Mouse (Mus musculus) heart, embryonic 12.5 days (tissue): ENCODE results near the gene Perp. TPM values are rescaled to one million over a fixed set of nuclear protein-coding genes. Genes with fewer than 3 reads are reported as not detected.

Experiments
- ATAC-seq: fragments of 200-750 bp; cut with Nextera tagmentation; 2 replicates; pipeline ENCODE4 v1.8.0; 2017; ENCODE audit warnings: moderate TSS enrichment, moderate library complexity; ENCODE audit not compliant: insufficient number of reproducible peaks, low FRiP score
- H3K27ac ChIP-seq: fragments of 300-500 bp; sonication (generic); 2 replicates; pipeline ENCODE4 v1.5.1; 2016; ENCODE audit warnings: mild to moderate bottlenecking, moderate library complexity; ENCODE audit not compliant: poor library complexity, severe bottlenecking
- H3K27me3 ChIP-seq: fragments of 300-500 bp; sonication (generic); replicated peaks from 2 replicates; pipeline ENCODE4 v1.6.1; 2016; ENCODE audit warnings: mild to moderate bottlenecking, moderate library complexity
- H3K36me3 ChIP-seq: fragments of 300-500 bp; sonication (generic); 2 replicates; pipeline ENCODE4 v1.6.1; 2016; ENCODE audit warnings: mild to moderate bottlenecking, moderate library complexity
- H3K4me1 ChIP-seq: fragments of 300-500 bp; sonication (generic); replicated peaks from 2 replicates; pipeline ENCODE4 v1.6.1; 2016; ENCODE audit warnings: mild to moderate bottlenecking
- H3K4me2 ChIP-seq: fragments of 300-500 bp; sonication (generic); 2 replicates; pipeline ENCODE4 v1.6.1; 2016; ENCODE audit warnings: mild to moderate bottlenecking, moderate library complexity
- H3K4me3 ChIP-seq: fragments of 300-500 bp; sonication (generic); 2 replicates; pipeline ENCODE4 v1.5.1; 2016; ENCODE audit warnings: mild to moderate bottlenecking
- H3K9ac ChIP-seq: fragments of 300-500 bp; sonication (generic); 2 replicates; pipeline ENCODE4 v1.6.1; 2016; ENCODE audit warnings: mild to moderate bottlenecking, moderate library complexity
- H3K9me3 ChIP-seq: fragments of 300-500 bp; sonication (generic); replicated peaks from 2 replicates; pipeline ENCODE4 v1.6.1; 2016; ENCODE audit warnings: mild to moderate bottlenecking, moderate library complexity
- WGBS: fragments of 180-500 bp; shearing (Covaris S2); methylation state at CpG from one replicate; pipeline ENCODE4 v1.1.7; 2016; 5-methylcytosine and 5-hydroxymethylcytosine counted together
- polyA plus RNA-seq: library from polyadenylated mRNA; unstranded; fragments of >200 nt; fragmentation: Nextera tagmentation; extraction: Ambion mirVana; gene quantifications from 2 replicates; pipeline ENCODE4 v1.2.1, GENCODE M21; 2016

Perp gene
- polyA plus RNA-seq, 1 experiment from 2014 or later = 106 TPM

GRCm38 (mm10) chr10:18840736-18841135 lies 4.1 kb upstream of the Perp start:
- no peak overlapping the region for H3K27ac ChIP-seq
- H3K4me2 ChIP-seq = no peak overlapping the region
- H3K9ac ChIP-seq = no peak overlapping the region
- no peaks in the 10 kb centered on the region for H3K36me3 ChIP-seq
- WGBS = 64% methylated on average over 4 of the region's 4 CpGs
- no peak overlapping the region for H3K4me3 ChIP-seq
- H3K27me3 ChIP-seq = peaks cover 12% of the 10 kb centered on the region
- no peaks in the 10 kb centered on the region for H3K9me3 ChIP-seq
- ATAC-seq = no peak
- H3K4me1 ChIP-seq = peaks cover 13% of the 10 kb centered on the region

- Histone ChIP-seq H3K27me3 (peaks cover 12% of the 10 kb centered on the region), H3K9ac (peak overlapping the region; percentile 75), H3K9me3 (no peaks in the 10 kb centered on the region), H3K4me1 (peaks cover 23% of the 10 kb centered on the region), H3K4me2 (peak overlapping the region; percentile 77), H3K27ac (peak overlapping the region; percentile 22), H3K36me3 (no peaks in the 10 kb centered on the region), H3K4me3 (peak overlapping the region; percentile 65)
- no peak; the same call in 1 of the 2 replicates for ATAC-seq
- 5% methylated on average over 18 of the region's 18 CpGs for WGBS
These were observed 455 bp downstream of the Perp start for GRCm38 (mm10) chr10:18845287-18845662.

DNA sequence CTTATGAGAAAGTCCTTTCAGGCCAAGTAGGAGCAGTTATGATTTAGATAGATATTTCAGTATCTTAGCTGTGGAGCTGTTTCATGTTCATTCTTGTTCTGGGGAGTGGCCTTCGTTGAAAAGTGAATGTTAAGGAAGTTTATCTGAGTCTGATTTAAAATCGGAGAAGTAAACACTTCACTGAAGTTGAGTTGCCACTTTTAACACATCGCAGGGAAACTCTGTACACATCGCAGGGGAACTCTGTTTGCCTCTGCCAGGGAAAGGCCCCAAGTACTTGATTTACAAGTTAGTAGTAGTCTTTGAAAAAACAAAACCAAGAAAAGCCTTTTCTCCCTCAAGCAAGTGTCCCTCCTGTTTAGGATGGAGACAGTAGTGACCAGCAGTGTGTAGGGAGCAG lies 891 bp downstream of the Perp start:
- Histone ChIP-seq H3K9ac (peak overlapping the region; percentile 64; the same call in 1 of the 2 replicates), H3K4me3 (peak overlapping the region; percentile 65), H3K36me3 (no peaks in the 10 kb centered on the region), H3K9me3 (no peaks in the 10 kb centered on the region), H3K4me2 (peak overlapping the region; percentile 65), H3K27me3 (peaks cover 12% of the 10 kb centered on the region), H3K27ac (peak overlapping the region; percentile 67), H3K4me1 (peaks cover 23% of the 10 kb centered on the region)
- WGBS = 31% methylated on average over 4 of the region's 4 CpGs
- no peak for ATAC-seq

- Histone ChIP-seq H3K27me3 (peaks cover 12% of the 10 kb centered on the region), H3K36me3 (no peaks in the 10 kb centered on the region), H3K4me3 (peak overlapping the region; percentile 65), H3K9ac (0 out of 2 replicates have a peak overlapping the region, but pooled peaks have one; percentile 64), H3K27ac (peak overlapping the region; percentile 67), H3K9me3 (no peaks in the 10 kb centered on the region), H3K4me2 (peak overlapping the region; percentile 65), H3K4me1 (peaks cover 23% of the 10 kb centered on the region)
- 68% methylated on average over 8 of the region's 8 CpGs for WGBS
- no peak for ATAC-seq
These were observed 1.8 kb downstream of the Perp start for GRCm38 (mm10) chr10:18846474-18847264.

DNA sequence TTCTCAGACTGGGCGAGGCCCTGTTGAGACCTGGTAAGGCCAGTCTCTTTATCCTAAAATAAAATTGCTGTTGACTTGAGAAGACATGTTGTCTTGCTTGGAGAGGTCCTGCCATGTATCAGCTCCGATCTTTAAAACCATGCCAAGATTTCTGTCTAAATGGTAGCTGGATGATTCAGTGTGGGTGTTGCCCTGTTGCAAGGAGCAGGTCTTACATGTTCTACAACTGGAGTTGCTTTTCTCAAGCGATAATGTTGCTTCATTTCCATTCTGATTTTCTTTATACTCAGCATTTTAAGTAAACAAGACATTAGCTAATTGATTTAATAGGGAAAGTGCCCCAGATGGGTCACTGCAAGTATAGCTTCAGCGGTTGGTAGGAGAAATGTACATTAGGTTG lies 5.4 kb downstream of the Perp start:
- Histone ChIP-seq H3K9me3 (no peaks in the 10 kb centered on the region), H3K4me3 (no peak overlapping the region), H3K4me2 (no peak overlapping the region), H3K36me3 (peaks cover under 1% of the 10 kb centered on the region; the same call in 1 of the 2 replicates), H3K4me1 (peaks cover 22% of the 10 kb centered on the region), H3K27ac (no peak overlapping the region), H3K9ac (no peak overlapping the region), H3K27me3 (no peaks in the 10 kb centered on the region)
- WGBS = 86% methylated on average over 4 of the region's 4 CpGs
- no peak for ATAC-seq

GRCm38 (mm10) chr10:18853417-18853816 lies 8.6 kb downstream of the Perp start:
- Histone ChIP-seq H3K27ac (no peak overlapping the region), H3K9ac (no peak overlapping the region), H3K27me3 (no peaks in the 10 kb centered on the region), H3K4me2 (no peak overlapping the region), H3K9me3 (no peaks in the 10 kb centered on the region), H3K4me3 (no peak overlapping the region), H3K4me1 (peaks cover 3% of the 10 kb centered on the region), H3K36me3 (peaks cover 7% of the 10 kb centered on the region)
- ATAC-seq = no peak
- 68% methylated on average over 7 of the region's 7 CpGs for WGBS

DNA sequence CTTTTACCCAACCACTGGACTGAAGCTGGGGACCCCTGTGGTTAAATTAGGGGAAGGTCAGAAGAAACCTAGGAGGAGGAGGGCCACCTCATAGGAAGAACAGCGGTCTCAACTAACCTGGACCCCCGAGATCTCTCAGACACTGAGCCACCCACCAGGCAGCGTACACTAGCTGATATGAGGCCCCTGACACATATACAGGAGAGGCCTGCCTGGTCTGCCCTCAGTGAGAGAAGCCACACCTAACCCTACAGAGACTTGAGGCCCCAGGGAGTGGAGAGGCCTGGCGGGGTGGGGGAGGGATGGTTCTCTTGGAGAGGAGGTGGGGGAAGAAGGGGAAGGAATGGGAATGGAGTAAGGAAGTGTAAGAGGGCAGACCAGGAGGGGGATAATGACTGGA lies 12.4 kb downstream of the Perp start:
- ATAC-seq = no peak
- whole genome bisulfite sequencing = 58% methylated on average over 4 of the region's 4 CpGs

GRCm38 (mm10) chr10:18859632-18860031 lies 14.8 kb downstream of the Perp start:
- H3K4me3 ChIP-seq = no peak overlapping the region
- peaks cover 18% of the 10 kb centered on the region for H3K4me1 ChIP-seq
- no peaks in the 10 kb centered on the region for H3K27me3 ChIP-seq
- no peak overlapping the region for H3K27ac ChIP-seq
- H3K4me2 ChIP-seq = no peak overlapping the region
- no peaks in the 10 kb centered on the region for H3K9me3 ChIP-seq
- whole genome bisulfite sequencing = 44% methylated on average over 3 of the region's 3 CpGs
- peak; percentile 71; the same call in 1 of the 2 replicates for ATAC-seq
- no peak overlapping the region for H3K9ac ChIP-seq
- H3K36me3 ChIP-seq = peaks cover 7% of the 10 kb centered on the region

More for the DNA sequence above, 12.4 kb downstream of the Perp start:
- peaks cover 7% of the 10 kb centered on the region for H3K36me3 ChIP-seq
- H3K27me3 ChIP-seq = no peaks in the 10 kb centered on the region
- H3K9ac ChIP-seq = no peak overlapping the region
- no peak overlapping the region for H3K4me3 ChIP-seq
- no peak overlapping the region for H3K4me2 ChIP-seq
- peaks cover 15% of the 10 kb centered on the region for H3K4me1 ChIP-seq
- no peak overlapping the region for H3K27ac ChIP-seq
- H3K9me3 ChIP-seq = no peaks in the 10 kb centered on the region

GRCm38 (mm10) chr10:18860119-18860824 lies 15.5 kb downstream of the Perp start:
- no peak overlapping the region for H3K4me3 ChIP-seq
- WGBS = 26% methylated on average over 5 of the region's 5 CpGs
- H3K4me2 ChIP-seq = no peak overlapping the region
- no peak overlapping the region for H3K27ac ChIP-seq
- H3K9me3 ChIP-seq = no peaks in the 10 kb centered on the region
- no peak for ATAC-seq
- no peaks in the 10 kb centered on the region for H3K27me3 ChIP-seq
- peaks cover 18% of the 10 kb centered on the region for H3K4me1 ChIP-seq
- no peak overlapping the region for H3K9ac ChIP-seq
- H3K36me3 ChIP-seq = peaks cover 5% of the 10 kb centered on the region

- H3K27ac ChIP-seq = no peak overlapping the region
- no peaks in the 10 kb centered on the region; the same call in 1 of the 2 replicates for H3K36me3 ChIP-seq
- H3K27me3 ChIP-seq = no peaks in the 10 kb centered on the region
- 79% methylated on average over 11 of the region's 11 CpGs for WGBS
- ATAC-seq = no peak
- H3K4me3 ChIP-seq = no peak overlapping the region
- no peak overlapping the region for H3K9ac ChIP-seq
- peaks cover 18% of the 10 kb centered on the region for H3K4me1 ChIP-seq
- no peak overlapping the region for H3K4me2 ChIP-seq
- H3K9me3 ChIP-seq = no peaks in the 10 kb centered on the region
These were observed 16.0 kb downstream of the Perp start for GRCm38 (mm10) chr10:18860831-18861230.

DNA sequence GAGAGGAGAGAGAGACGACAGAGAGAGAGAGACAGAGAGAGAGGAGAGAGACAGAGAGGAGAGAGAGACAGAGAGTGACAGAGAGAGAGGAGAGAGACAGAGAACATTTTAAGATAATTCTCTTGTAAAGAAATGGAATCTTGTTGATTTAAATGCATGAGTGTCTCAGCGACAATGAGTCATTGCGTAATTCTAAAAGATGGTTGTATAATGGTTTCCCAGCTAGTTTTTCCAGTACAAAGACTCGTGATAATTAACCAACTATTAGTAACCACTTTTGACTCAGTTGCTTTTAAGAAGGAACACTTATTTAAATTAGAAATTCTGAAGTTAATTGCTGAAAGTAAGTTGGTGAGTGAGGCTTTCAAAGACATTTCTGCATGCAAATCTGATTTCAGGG lies 16.6 kb downstream of the Perp start:
- Histone ChIP-seq H3K9ac (no peak overlapping the region), H3K4me3 (no peak overlapping the region), H3K27me3 (no peaks in the 10 kb centered on the region), H3K9me3 (no peaks in the 10 kb centered on the region), H3K36me3 (no peaks in the 10 kb centered on the region; the same call in 1 of the 2 replicates), H3K27ac (no peak overlapping the region), H3K4me1 (peaks cover 18% of the 10 kb centered on the region), H3K4me2 (no peak overlapping the region)
- ATAC-seq = no peak
- 80% methylated on average over 4 of the region's 4 CpGs for WGBS
